Mouse (Mus musculus) lung, postnatal 10 days (tissue): ENCODE results near the gene Fbh1.
A peak's percentile ranks its signal among the peaks of the same experiment; 100 is the strongest.

Source experiments
- DNase-seq: peaks from one replicate; pipeline ENCODE4 v3.0.0; 2021

The Fbh1 gene

DNA sequence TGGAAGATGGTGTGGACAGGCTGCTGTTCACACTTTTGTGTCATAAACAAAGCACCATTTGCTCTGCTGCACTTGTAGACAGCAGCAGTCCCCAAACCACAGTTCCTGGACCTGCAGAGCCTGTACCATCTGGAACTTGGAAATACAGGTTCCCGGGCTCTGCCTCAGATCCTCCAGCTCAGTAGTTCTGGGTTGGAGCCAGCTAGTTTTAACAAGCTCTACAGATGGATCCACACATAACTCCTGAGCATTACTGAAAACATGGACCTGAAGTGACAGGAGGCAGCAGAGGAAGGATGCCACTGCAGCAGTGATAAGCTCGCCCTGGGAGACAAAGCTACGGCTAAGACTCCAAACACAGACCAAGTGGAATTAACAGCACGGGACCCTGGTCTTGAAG lies 62.8 kb downstream of the Fbh1 start:
- DNase-seq, result no peak

DNA sequence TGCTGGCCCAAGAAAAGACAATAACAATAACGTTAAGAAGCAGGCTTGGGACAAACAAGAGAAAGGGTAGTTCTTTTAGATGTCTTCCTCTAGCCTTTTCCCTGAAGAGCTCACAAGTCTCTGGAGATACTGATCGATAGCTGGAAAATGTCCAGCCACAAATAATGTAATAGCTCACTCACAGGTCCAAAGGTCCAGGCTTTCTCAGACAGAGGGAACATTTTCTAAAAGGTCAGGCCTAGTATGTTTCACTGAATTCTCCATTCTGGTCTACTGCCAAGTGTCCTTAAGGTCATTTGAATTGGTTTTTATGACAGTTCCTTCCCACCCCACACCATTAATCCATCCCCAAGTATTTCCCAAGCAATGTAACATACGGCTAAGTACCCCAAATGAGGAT lies 64.4 kb downstream of the Fbh1 start:
- no peak for DNase-seq

DNA sequence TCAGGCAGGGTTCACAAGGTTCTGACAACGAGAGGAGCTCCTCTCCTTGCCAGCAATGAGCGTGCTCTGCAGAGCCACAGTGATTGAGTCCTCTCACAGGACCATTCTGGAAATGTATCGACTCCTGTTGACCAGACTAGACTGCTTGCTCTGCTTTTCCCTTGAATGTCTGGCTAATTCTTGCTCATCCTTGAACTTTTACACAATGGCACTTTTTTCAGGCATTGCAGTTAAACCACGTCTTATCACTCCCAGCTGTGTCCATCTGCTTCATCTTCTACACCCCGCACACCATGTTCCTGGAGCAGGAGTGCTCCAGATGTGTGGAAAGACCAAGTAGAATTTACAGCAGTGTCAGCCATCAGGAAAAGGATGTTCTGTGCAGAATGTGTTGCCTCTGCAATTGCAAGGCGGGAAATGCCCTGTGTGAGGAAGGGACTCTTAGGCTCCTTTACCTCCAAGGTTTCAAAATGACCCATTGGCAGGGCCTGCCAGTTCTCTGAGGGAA lies 64.8 kb downstream of the Fbh1 start:
- DNase-seq, result no peak

DNA sequence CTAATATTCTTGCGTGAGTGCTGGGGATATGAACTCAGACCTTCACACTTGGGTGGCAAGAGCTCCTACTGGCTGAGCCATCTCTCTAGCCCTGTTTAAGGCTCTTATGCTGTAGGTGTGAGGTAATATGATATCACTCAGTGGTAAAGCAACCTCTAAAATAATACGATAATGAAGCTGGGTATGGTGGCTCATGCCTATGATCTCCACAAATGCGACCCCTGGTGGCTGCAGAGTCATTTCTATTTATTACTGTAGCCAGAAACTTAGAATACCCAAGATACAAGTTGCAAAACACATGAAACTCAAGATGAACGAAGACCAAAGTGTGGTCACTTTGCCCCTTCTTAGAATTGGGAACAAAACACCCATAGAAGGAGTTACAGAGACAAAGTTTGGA lies 67.3 kb downstream of the Fbh1 start:
- DNase-seq, result peak; percentile 35

DNA sequence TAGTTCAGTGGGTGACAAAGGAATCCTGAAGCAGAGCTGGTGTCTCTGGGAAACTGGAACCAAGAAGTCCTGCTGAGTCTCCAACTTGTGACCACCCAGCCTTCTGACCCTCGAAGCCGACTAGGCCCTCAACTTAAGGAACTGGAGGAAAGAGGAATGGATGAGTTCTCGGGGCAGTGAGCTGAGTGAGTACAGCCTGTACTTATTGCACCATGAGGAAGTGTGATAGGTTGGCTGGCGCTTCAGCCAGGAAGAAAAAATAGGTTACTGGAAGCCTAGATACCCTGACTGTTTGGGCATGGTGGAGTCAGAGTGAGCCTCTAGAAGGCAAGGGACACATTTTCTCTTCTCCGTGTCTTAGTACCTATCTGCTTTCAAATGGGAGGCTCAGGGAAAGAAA lies 68.8 kb downstream of the Fbh1 start:
- no peak for DNase-seq

DNA sequence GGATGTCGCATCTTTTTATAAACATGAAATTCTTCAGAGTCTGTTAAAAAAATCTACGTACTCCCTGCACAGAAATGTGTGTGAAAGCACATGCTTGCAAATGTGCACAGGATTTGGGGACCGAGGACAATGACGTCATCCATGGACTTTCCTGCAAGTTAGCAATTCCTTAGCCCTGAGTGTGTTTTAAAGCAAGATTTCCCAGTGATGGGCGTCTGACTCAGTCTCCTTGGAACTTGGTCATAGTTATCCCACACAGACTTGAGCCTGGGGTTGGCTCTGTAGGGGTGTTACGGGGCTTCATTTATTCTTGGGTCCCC lies 70.7 kb downstream of the Fbh1 start:
- DNase-seq, result peak; percentile 8

DNA sequence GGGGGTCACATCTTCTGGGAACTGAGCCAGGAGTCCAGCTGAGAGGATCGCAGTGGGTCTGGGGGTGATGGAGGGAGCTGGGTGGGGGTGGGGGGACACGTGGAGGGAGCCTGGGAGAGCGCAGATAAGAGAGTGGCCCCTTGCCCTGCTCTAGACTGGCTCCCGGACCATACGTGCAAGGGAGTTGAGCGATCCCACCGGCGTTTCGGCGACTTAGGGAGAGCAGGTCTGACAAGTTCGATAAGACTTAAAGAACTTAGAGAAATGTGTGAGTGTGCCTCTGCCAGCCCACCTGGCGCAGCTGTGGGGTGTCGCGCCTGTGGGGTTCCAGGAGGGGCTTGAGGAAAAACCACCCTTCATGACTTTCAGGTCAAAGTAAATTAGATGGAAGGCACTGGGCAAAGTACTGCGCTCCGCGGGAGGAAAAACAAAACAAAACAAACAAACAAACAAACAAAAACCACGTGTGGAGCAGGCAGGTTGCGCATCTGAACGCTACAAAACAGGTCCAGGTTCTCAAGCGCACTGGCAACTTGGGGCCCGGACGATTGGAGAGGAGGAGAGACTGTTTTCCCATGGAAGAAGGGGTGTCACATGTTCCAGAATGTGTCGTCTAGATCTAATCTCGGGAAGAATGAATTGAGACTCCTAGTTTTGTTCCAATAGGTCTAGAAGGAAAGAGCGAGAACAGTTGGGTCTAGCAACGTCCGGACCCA lies 71.2 kb downstream of the Fbh1 start:
- DNase-seq, result no peak

DNA sequence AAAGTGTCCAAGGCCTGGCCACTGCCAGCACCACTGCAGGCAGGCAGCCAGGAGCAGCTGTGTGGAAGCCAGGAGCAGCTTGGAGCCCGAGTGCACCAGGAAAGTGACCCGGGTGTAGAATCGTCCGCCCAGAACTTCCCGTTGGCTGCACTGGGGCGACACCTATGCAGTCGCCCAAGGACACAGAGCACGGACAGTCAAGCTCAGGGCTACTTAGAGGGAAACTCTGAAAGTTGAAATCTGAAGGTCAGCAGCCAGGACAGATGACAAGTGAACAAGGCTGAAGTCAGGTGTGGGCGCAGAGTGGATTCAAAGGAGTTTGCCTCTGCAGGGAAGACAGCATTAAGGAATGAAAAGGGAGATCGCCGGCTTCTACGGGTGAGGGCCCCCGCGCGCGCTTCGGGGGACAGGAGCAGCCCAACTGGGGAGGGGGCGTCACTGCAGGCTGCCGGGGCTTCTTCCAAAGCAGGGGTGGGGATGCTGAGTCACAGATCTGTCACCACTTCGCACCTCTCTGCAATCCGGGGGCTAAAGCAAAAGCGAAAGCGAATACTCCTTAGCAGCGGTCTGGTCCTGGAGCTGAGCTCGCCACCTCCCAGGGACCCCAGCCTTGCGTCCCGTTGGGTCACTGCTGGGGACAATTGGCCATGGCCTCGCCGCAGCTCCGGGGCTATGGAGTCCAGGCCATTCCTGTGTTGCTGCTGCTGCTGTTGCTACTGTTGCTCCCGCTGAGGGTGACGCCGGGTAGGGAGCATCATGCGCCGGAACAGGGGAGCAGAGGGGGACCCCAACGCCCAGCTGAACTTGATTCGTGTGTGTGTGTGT lies 72.0 kb downstream of the Fbh1 start, which contains the start of gene Il15ra:
Il15ra (plus strand) TSS at position 90 of the 825 bp plus-strand sequence.
- peak; percentile 78 for DNase-seq

DNA sequence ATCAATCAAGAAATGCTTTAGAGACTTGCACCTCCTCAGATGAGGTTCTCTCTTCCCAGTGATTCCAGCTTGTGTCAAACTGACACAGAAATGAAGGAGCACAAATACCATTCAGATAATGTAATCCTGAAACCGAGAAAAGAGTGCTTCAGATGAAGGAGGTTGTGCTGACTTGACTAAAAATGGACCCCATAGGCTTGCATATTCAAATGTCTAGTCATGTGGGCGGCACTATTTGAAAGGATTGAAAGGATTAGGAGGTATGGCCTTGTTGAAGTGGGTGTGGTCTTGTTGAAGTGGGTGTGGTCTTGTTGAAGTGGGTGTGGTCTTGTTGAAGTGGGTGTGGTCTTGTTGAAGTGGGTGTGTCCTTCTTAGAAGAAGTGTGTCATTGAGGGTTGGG lies 77.5 kb downstream of the Fbh1 start:
- DNase-seq, result no peak

DNA sequence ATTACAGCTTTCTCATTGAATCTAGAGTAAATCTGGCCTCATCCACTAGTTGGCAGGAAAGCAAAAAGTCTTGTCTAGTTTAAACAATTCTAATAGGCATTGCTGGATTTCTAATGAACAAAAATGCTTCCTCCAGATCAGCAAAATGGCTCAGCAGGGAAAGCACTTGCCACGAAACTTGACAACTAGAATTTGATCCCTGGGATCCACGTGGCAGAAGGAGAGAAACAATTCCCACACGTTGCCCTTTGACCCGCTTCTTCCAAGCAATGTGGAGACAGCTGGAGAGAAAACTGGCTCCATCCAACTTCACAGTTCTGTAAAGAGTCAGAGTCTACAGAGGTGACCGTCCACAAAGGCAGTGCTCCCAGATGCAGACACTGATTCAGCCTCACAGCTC lies 78.4 kb downstream of the Fbh1 start:
- DNase-seq, result peak; percentile 12

DNA sequence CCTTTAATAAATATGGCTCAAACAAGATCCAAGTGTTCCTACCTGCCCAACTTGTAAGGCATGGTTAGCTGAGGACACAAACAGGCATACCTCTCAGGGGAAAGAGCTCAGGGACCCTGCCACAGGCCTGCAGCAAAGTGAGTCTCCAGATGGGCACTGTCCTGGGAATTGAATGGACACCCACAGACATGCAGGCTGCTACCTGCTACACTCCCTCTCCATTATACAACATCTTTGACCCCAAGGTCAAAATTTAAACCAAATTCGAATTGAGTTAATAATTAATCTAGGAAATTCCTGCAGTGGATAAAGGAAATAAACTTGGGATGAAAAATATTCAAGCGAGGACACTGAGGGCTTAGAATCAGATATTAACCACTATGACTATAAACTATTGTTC lies 81.5 kb downstream of the Fbh1 start:
- no peak for DNase-seq

DNA sequence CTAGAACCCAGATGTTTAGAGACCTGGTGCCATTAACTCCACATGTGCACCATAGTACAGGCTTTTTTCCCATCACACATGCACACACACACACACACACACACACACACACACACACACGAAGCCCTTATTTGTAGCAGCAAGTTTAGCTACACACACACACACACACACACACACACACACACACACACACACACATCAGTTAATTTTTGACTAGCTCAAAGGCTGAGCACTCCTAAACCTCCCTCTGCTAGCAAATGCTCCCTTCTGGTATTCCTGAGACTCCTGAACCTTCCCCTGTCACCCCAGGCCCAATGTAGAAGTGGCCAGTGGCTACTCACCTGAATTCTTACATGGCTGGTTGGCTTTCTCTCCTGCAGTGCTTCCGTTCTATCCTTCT lies 83.3 kb downstream of the Fbh1 start:
- no peak for DNase-seq

DNA sequence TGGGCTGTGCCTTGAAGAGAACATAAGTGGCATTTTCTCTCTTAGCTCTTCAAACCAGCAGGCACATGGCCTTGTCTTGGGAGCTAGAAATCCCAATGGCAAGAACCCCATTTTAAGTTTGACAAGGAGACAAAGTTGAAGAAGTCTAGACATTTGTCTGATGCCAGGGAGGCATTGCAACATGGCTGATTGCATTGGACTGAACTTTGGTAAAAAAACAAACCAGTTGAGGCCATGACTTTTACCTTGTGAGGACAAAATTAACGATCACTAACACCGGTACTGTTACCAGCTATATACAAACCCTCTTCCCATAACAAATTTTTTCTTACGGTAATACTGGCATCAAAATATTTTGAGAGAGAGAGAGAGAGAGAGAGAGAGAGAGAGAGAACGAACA lies 84.0 kb downstream of the Fbh1 start:
- no peak for DNase-seq
